Mouse (Mus musculus): ENCODE data around the gene Abhd15.
A peak's percentile ranks its signal among the peaks of the same experiment; 100 is the strongest.

Gene Abhd15

GRCm38 (mm10) chr11:77514832-77515636, at the start of gene Abhd15:
Abhd15 (plus strand) TSS chr11:77515121.
- DNase-seq (ENCODE audit: low read depth), result peak; percentile 52

- DNase-seq (ENCODE audit: low read depth), result no peak
These were observed 48.4 kb upstream of the Abhd15 start for GRCm38 (mm10) chr11:77466544-77466943.

- peak; percentile 48 for DNase-seq (ENCODE audit: low read depth)
These were observed 47.8 kb upstream of the Abhd15 start for GRCm38 (mm10) chr11:77467157-77467556.

GRCm38 (mm10) chr11:77467784-77468183, 47.1 kb upstream of the Abhd15 start:
- DNase-seq (ENCODE audit: low read depth), result peak; percentile 54

GRCm38 (mm10) chr11:77468397-77468796, 46.5 kb upstream of the Abhd15 start:
- no peak for DNase-seq (ENCODE audit: low read depth)

- DNase-seq (ENCODE audit: low read depth), result no peak
These were observed 43.5 kb upstream of the Abhd15 start for GRCm38 (mm10) chr11:77471407-77471806.

GRCm38 (mm10) chr11:77472775-77473174, 42.1 kb upstream of the Abhd15 start:
- no peak for DNase-seq (ENCODE audit: low read depth)

GRCm38 (mm10) chr11:77476216-77476615, 38.7 kb upstream of the Abhd15 start:
- DNase-seq (ENCODE audit: low read depth), result no peak

GRCm38 (mm10) chr11:77476895-77477294, 38.0 kb upstream of the Abhd15 start:
- DNase-seq (ENCODE audit: low read depth), result no peak

GRCm38 (mm10) chr11:77483043-77483442, 31.9 kb upstream of the Abhd15 start:
- DNase-seq (ENCODE audit: low read depth), result peak; percentile 53

GRCm38 (mm10) chr11:77483510-77484255, 31.2 kb upstream of the Abhd15 start:
- no peak for DNase-seq (ENCODE audit: low read depth)

GRCm38 (mm10) chr11:77485229-77485628, 29.7 kb upstream of the Abhd15 start:
- DNase-seq (ENCODE audit: low read depth), result no peak

GRCm38 (mm10) chr11:77486798-77487197, 28.1 kb upstream of the Abhd15 start:
- peak; percentile 60 for DNase-seq (ENCODE audit: low read depth)

GRCm38 (mm10) chr11:77488771-77489581, 25.9 kb upstream of the Abhd15 start:
- DNase-seq (ENCODE audit: low read depth), result peak; percentile 34

- DNase-seq (ENCODE audit: low read depth), result peak; percentile 82
These were observed 25.2 kb upstream of the Abhd15 start, which contains the start of gene Ankrd13b for GRCm38 (mm10) chr11:77489591-77490235. Ankrd13b (minus strand) TSS chr11:77489678.

GRCm38 (mm10) chr11:77490451-77490850, 24.5 kb upstream of the Abhd15 start:
- no peak for DNase-seq (ENCODE audit: low read depth)

GRCm38 (mm10) chr11:77491123-77491501, 23.8 kb upstream of the Abhd15 start:
- peak; percentile 96 for DNase-seq (ENCODE audit: low read depth)

- peak; percentile 90 for DNase-seq (ENCODE audit: low read depth)
These were observed 23.2 kb upstream of the Abhd15 start for GRCm38 (mm10) chr11:77491502-77492291.

- DNase-seq (ENCODE audit: low read depth), result peak; percentile 60
These were observed 22.5 kb upstream of the Abhd15 start for GRCm38 (mm10) chr11:77492311-77492871.

GRCm38 (mm10) chr11:77492911-77493332, 22.0 kb upstream of the Abhd15 start:
- DNase-seq (ENCODE audit: low read depth), result peak; percentile 96
